Mouse (Mus musculus) embryonic fibroblast, embryonic 13.5 days (primary cell): ENCODE results near the gene Msi2.

Experiments used
- CTCF ChIP-seq: IDR thresholded peaks from 2 replicates; pipeline ENCODE4 v1.5.1; 2011; ENCODE audit warnings: mild to moderate bottlenecking, control low read depth, low read length, moderate library complexity, borderline replicate concordance; ENCODE audit not compliant: insufficient read depth
- POLR2A ChIP-seq: IDR thresholded peaks from 2 replicates; pipeline ENCODE4 v1.6.1; 2011; ENCODE audit warnings: low read depth, mild to moderate bottlenecking, control low read depth, low read length, moderate library complexity

DNA sequence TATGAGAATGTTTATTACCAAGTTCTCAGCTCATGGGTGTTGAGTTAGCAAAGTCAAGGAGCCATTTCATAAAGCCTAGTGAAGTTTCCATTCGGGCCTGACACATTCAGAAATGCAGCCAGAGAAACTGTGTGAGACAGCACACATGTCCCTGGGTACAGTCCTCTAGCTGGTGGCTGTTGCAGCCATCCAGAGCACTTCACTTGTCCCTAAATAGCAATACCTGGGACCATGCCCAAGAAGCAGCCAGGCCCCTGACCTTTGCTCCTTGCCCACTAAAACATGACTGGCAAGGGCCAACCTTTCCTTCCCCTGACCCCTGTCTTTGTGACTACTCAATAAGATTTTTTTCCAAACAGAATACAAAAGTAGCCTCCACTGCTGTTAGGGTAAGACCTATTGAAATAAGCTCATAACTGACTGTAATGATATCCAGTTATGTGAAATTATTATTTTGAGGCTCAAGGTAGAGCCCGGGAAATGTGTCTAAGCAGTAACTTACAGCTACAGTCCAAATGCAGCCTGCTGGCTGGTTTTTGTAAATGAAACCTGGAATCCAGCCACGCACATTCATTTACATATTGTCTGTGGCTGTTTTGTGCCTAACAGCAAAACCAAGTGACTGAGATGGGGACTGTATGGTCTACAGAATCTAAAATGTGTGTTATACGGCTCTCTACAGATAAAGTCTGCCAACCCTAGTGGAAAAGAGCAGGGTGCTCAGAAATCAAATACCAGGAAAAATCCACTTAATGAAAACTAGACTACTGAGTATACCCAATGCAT, 143.5 kb downstream of the Msi2 start:
- TF ChIP-seq CTCF (no peak), POLR2A (no peak)
